Mouse (Mus musculus) embryonic facial prominence, embryonic 11.5 days (tissue): Measurements from ENCODE around the gene Kif3c. TPM values are rescaled to one million over a fixed set of nuclear protein-coding genes. Genes with fewer than 3 reads are reported as not detected.
"Not testable (repeated sequence)": the region's sequence is repeated elsewhere in the genome, so short reads cannot be mapped to it uniquely, and the experiment has no call there.

Source experiments
- ATAC-seq: fragments of 200-750 bp; cut with Nextera tagmentation; replicated peaks from 2 replicates; pipeline ENCODE4 v1.8.0; 2017; ENCODE audit warnings: low read depth; ENCODE audit not compliant: insufficient number of reproducible peaks, low FRiP score, low TSS enrichment
- DNase-seq: peaks from one replicate; pipeline ENCODE4 v3.0.0-alpha.2; 2015; ENCODE audit warnings: low spot score
- H3K27ac ChIP-seq: fragments of 300-500 bp; sonication (generic); replicated peaks from 2 replicates; pipeline ENCODE4 v1.5.1; 2014; ENCODE audit warnings: mild to moderate bottlenecking, low read depth, low read length, control low read depth
- H3K27me3 ChIP-seq: fragments of 300-500 bp; sonication (generic); 2 replicates; pipeline ENCODE4 v1.6.1; 2014; ENCODE audit warnings: mild to moderate bottlenecking, low read length, moderate library complexity, mixed read lengths; ENCODE audit not compliant: control insufficient read depth, insufficient read depth
- H3K36me3 ChIP-seq: fragments of 300-500 bp; sonication (generic); replicated peaks from 2 replicates; pipeline ENCODE4 v1.6.1; 2014; ENCODE audit warnings: low read depth, mild to moderate bottlenecking, low read length, moderate library complexity, mixed read lengths; ENCODE audit not compliant: control insufficient read depth, insufficient read depth
- H3K4me1 ChIP-seq: fragments of 300-500 bp; sonication (generic); 2 replicates; pipeline ENCODE4 v1.6.1; 2014; ENCODE audit warnings: low read length, mixed read lengths; ENCODE audit not compliant: control insufficient read depth, insufficient read depth
- H3K4me2 ChIP-seq: fragments of 300-500 bp; sonication (generic); 2 replicates; pipeline ENCODE4 v1.6.1; 2014; ENCODE audit warnings: low read depth, mild to moderate bottlenecking, control low read depth, low read length, moderate library complexity
- H3K4me3 ChIP-seq: fragments of 300-500 bp; sonication (generic); 2 replicates; pipeline ENCODE4 v1.5.1; 2014; ENCODE audit warnings: low read depth, low read length, control low read depth
- H3K9ac ChIP-seq: fragments of 300-500 bp; sonication (generic); replicated peaks from 2 replicates; pipeline ENCODE4 v1.6.1; 2014; ENCODE audit warnings: mild to moderate bottlenecking, control low read depth, low read length
- H3K9me3 ChIP-seq: fragments of 300-500 bp; sonication (generic); replicated peaks from 2 replicates; pipeline ENCODE4 v1.6.1; 2016; ENCODE audit warnings: mild to moderate bottlenecking, low read length, inconsistent platforms, mixed read lengths; ENCODE audit not compliant: control insufficient read depth
- WGBS: fragments of 180-500 bp; shearing (Covaris S2); extraction: QIAGEN DNeasy Blood & Tissue Kit; methylation state at CpG from one replicate; pipeline ENCODE4 v1.1.7; 2014; 5-methylcytosine and 5-hydroxymethylcytosine counted together
- polyA plus RNA-seq: library from polyadenylated mRNA; unstranded; fragments of >200 nt; fragmentation: Nextera tagmentation; extraction: Ambion mirVana; gene quantifications from 2 replicates; pipeline ENCODE4 v1.2.1, GENCODE M21; 2014

Kif3c gene
- polyA plus RNA-seq, 1 experiment from 2014 or later: 16.1 TPM

GRCm38 (mm10) chr12:3387891-3388290, 23.0 kb downstream of the Kif3c start:
- DNase-seq: no peak
- WGBS: 93% methylated on average over 16 of the region's 16 CpGs
- H3K36me3 ChIP-seq: peaks cover 4% of the 10 kb centered on the region

GRCm38 (mm10) chr12:3389394-3389793, 24.5 kb downstream of the Kif3c start:
- DNase-seq: no peak
- WGBS: 93% methylated on average over 12 of the region's 12 CpGs
- no peaks in the 10 kb centered on the region for H3K4me1 ChIP-seq
- no peak overlapping the region for H3K4me3 ChIP-seq
- H3K27me3 ChIP-seq: no peaks in the 10 kb centered on the region
- H3K4me2 ChIP-seq: no peak overlapping the region
- no peak overlapping the region for H3K9ac ChIP-seq
- ATAC-seq: no peak
- H3K27ac ChIP-seq: no peak overlapping the region
- H3K36me3 ChIP-seq: peaks cover 4% of the 10 kb centered on the region
- no peaks in the 10 kb centered on the region for H3K9me3 ChIP-seq

More at GRCm38 (mm10) chr12:3387891-3388290, 23.0 kb downstream of the Kif3c start:
- H3K9me3 ChIP-seq: no peaks in the 10 kb centered on the region
- ATAC-seq: no peak
- no peaks in the 10 kb centered on the region for H3K27me3 ChIP-seq
- H3K9ac ChIP-seq: no peak overlapping the region
- no peak overlapping the region for H3K4me3 ChIP-seq
- no peak overlapping the region for H3K4me2 ChIP-seq
- H3K27ac ChIP-seq: no peak overlapping the region
- no peaks in the 10 kb centered on the region for H3K4me1 ChIP-seq

GRCm38 (mm10) chr12:3390071-3390470, 25.1 kb downstream of the Kif3c start:
- no peaks in the 10 kb centered on the region for H3K27me3 ChIP-seq
- no peak overlapping the region for H3K4me2 ChIP-seq
- no peak overlapping the region for H3K4me3 ChIP-seq
- H3K36me3 ChIP-seq: peaks cover 4% of the 10 kb centered on the region
- DNase-seq (no peak), ATAC-seq (no peak)
- no peak overlapping the region for H3K27ac ChIP-seq
- WGBS: 94% methylated on average over 2 of the region's 2 CpGs
- H3K4me1 ChIP-seq: no peaks in the 10 kb centered on the region
- no peak overlapping the region for H3K9ac ChIP-seq
- H3K9me3 ChIP-seq: no peaks in the 10 kb centered on the region

- H3K9me3 ChIP-seq: no peaks in the 10 kb centered on the region
- H3K9ac ChIP-seq: no peak overlapping the region
- H3K27ac ChIP-seq: no peak overlapping the region
- peak; percentile 36; the same call in 1 of the 2 replicates for ATAC-seq
- H3K4me2 ChIP-seq: no peak overlapping the region
- peak; percentile 85 for DNase-seq
- H3K36me3 ChIP-seq: peaks cover 4% of the 10 kb centered on the region
- WGBS: 34% methylated on average over 12 of the region's 12 CpGs
- no peaks in the 10 kb centered on the region for H3K4me1 ChIP-seq
- no peak overlapping the region for H3K4me3 ChIP-seq
- H3K27me3 ChIP-seq: no peaks in the 10 kb centered on the region
Measured at GRCm38 (mm10) chr12:3390577-3391262, 25.8 kb downstream of the Kif3c start.

- WGBS: 88% methylated on average over 1 of the region's 1 CpGs
- Histone ChIP-seq H3K27me3 (no peaks in the 10 kb centered on the region), H3K4me1 (no peaks in the 10 kb centered on the region), H3K9ac (no peak overlapping the region), H3K27ac (no peak overlapping the region), H3K4me2 (no peak overlapping the region), H3K4me3 (no peak overlapping the region), H3K9me3 (no peaks in the 10 kb centered on the region), H3K36me3 (peaks cover 4% of the 10 kb centered on the region)
- no peak for ATAC-seq
- DNase-seq: no peak
Measured at GRCm38 (mm10) chr12:3391276-3391675, 26.3 kb downstream of the Kif3c start.

- no peak for DNase-seq
Measured at GRCm38 (mm10) chr12:3393140-3393539, 28.2 kb downstream of the Kif3c start.

GRCm38 (mm10) chr12:3396931-3397330, 32.0 kb downstream of the Kif3c start:
- H3K9me3 ChIP-seq: no peaks in the 10 kb centered on the region
- H3K4me3 ChIP-seq: no peak overlapping the region
- ATAC-seq (no peak), DNase-seq (no peak)
- no peaks in the 10 kb centered on the region for H3K4me1 ChIP-seq
- H3K9ac ChIP-seq: no peak overlapping the region
- H3K27ac ChIP-seq: no peak overlapping the region
- peaks cover 7% of the 10 kb centered on the region for H3K36me3 ChIP-seq
- H3K4me2 ChIP-seq: no peak overlapping the region
- 93% methylated on average over 8 of the region's 8 CpGs for WGBS
- H3K27me3 ChIP-seq: no peaks in the 10 kb centered on the region

More at GRCm38 (mm10) chr12:3393140-3393539, 28.2 kb downstream of the Kif3c start:
- Histone ChIP-seq H3K9ac (no peak overlapping the region), H3K36me3 (peaks cover 4% of the 10 kb centered on the region), H3K27me3 (no peaks in the 10 kb centered on the region), H3K4me3 (no peak overlapping the region), H3K4me2 (no peak overlapping the region), H3K9me3 (no peaks in the 10 kb centered on the region), H3K27ac (no peak overlapping the region), H3K4me1 (no peaks in the 10 kb centered on the region)
- WGBS: 82% methylated on average over 4 of the region's 4 CpGs
- no peak for ATAC-seq

- H3K4me3 ChIP-seq, H3K27me3 ChIP-seq, H3K27ac ChIP-seq, H3K9ac ChIP-seq, ATAC-seq, H3K36me3 ChIP-seq, H3K4me2 ChIP-seq, DNase-seq, H3K9me3 ChIP-seq, H3K4me1 ChIP-seq: not testable (repeated sequence)
- 77% methylated on average over 3 of the region's 3 CpGs for WGBS
Measured at GRCm38 (mm10) chr12:3405662-3406061, 40.7 kb downstream of the Kif3c start.
